Mouse (Mus musculus) erythroblast, embryonic 14.5 days (primary cell): ENCODE results near the gene Coq8a.

Source experiments
- GATA1 ChIP-seq: IDR thresholded peaks from 2 replicates; pipeline ENCODE4 v1.6.1; 2012; ENCODE audit warnings: low read length, inconsistent platforms, mixed read lengths
- TAL1 ChIP-seq: IDR thresholded peaks from 3 replicates; pipeline ENCODE4 v1.6.1; 2012; ENCODE audit warnings: low read length, inconsistent platforms, mixed read lengths

DNA sequence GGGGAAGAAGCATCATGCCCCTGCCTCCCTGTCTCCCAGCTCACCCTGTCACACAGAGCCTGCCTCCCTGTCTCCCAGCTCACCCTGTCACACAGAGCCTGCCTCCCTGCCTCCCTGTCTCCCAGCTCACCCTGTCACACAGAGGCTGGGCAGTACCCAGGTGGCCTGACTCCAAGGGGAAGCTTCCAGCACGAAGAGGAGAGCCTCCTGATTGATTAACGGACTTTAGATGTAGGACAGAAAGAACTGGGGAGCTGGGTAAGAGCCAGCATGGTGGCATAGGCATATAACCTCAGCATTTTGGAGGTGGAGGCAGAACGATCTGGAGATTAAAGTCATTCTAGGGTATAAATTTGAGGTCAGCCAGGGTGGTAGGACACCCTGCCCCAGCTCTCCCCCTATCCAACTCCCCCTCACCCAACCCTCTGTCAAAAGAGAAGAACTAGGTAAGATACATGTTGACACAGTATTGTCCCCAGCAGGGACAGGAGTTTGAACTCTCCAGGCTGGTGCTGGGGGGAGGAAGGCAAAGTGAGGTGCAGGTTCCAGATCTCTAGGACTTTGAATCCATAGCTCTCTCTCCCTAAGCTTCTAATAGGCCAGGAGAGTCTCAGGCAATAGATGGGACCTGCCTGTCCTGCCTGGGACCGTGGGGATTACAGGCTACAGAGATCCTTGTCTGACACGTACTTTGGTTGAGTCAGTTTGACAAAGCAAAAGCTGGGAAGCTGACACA, 17.3 kb upstream of the Coq8a start:
- no peak for TF ChIP-seq GATA1
- TF ChIP-seq TAL1 = no peak
